Mouse (Mus musculus): ENCODE measurements around the gene Inha.
A peak's percentile ranks its signal among the peaks of the same experiment; 100 is the strongest.

The Inha gene

DNA sequence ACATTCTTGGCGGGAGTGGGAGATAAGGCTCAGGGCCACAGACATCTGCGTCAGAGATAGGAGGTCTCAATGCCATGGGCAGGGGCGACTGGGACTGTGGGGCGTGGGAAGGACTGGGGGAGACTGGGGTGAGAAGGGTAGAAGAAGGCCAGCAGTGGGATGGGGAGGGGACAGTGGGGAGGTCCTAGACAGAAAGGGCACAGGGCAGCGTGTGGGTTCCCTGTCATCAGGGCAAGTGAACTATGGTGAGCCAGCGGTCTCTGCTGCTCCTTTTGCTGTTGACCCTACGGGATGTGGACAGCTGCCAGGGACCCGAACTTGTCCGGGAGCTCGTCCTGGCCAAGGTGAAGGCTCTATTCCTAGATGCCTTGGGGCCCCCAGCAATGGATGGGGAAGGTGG, at the start of gene Inha:
TSS of gene Inha (plus strand) at position 72 of the 400 bp plus-strand sequence.
- no peak for DNase-seq (ENCODE audit: low spot score in 2 of 2)

DNA sequence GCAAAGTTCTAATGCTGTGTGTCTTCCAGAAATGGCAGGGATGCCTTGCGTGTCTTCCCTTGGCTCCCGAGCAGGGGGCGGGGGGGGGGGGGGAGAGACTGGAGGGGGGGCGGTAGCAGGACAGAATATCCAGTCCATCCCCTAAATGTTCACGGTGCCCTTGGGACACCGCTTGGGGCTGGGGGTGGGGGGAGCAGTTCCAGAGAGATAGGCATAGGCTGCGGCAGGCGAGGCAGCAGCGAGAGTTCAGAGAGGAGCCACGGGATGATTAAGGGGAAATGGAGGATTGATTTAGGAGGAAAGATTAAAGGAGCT, 49.2 kb upstream of the Inha start:
- DNase-seq (ENCODE audit: low spot score in 2 of 2) = no peak

DNA sequence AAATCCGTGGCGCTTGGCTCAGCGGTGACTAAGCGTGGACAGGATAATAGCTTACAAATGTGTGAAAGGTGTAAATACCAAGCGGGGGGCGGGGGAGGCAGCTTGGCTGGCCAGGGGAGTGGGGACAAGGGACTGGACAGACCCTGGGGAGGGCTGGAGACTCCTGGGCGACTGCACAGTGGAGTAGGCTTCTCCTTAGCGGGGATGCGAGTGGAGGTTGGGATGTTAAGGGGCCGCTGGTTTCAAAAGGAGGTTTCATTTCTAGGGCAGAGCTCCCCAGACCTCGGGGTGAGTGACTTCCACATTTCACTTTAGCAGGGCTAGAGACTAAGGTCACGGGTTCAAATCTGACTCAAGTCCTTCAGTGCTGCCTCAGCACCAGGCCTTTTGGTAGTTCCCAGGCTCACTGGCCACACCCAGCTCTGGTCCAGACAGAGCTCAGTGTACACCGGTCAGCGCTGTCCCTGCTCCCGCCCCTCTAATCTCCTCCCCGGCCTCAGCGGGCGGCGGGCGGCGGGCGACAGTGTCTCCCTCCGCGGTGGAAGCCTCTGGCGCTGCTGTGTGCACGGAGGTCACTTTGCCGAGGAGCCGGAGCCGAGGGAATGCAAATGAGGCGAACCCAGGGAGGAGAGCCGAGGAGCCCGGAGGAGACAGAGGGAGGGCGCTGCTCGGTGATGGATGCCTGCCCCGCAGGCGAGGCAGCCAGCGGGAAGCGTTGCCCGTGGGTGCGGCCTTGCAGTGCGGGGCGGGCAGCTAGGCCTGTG, 48.7 kb upstream of the Inha start:
- DNase-seq (ENCODE audit: low spot score in 2 of 2) = peak in 1 of 2 experiments; percentile 51

DNA sequence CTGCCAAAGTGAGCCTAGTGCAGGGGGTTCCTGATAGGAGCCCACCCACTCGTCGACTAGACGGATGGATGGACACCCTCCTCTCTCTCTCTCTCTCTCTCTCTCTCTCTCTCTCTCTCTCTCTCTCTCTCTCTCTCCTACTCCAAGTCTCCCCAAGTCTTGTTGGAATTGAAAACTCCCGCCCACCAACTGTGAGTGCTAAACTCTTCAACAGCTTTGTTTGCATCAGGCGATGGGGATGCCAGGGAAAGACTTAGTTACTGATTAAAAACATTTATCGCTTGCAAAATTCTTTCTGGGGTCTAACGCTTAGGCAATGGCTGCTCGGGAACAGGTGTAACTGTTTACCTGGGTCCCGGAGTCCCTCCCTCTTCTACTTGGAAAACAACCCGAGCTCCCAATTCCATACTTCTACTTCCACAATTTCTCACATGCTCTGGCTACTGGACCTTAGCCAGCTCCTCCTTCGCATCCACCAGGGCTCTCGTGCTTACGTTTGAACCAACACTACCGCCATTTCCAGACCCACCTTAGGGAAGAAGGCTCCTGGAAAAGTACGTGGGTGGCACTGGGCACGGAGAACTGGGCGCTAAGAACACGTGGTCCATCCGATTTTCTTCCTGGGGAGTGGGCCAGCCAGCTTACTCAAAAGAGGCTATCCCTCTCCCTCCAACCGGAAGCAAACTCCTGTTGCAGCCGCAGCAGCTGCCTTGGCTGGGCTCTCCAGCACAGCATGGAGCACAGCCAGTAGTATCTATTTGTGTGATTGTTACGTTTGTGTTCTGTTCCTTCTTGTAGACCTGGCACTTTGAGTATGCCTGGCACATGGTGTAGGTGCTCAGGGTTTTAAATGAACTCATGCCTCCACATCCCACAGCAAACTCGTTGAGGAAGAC, 47.8 kb upstream of the Inha start:
- peak in 1 of 2 experiments; percentile 47 for DNase-seq (ENCODE audit: low spot score in 2 of 2)

DNA sequence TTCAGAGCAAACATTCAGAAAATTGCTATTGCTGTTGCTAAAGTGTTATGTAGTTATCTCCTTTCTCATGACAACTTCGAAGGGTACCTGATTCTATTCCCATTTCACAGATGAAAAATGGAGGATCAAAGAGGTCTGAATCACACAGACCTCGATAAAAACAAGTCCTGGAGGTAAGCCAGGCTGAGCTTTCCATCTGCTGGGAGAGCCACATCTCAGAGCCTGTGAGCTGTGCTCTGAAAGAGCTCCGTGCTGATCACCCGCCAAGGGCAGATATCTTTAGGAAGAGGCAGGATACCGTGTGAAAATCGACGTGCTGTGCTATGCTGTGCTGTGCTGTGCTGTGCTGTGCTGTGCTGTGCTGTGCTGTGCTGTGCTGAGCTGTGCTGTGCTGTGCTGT, 46.6 kb upstream of the Inha start:
- no peak for DNase-seq (ENCODE audit: low spot score in 2 of 2)

DNA sequence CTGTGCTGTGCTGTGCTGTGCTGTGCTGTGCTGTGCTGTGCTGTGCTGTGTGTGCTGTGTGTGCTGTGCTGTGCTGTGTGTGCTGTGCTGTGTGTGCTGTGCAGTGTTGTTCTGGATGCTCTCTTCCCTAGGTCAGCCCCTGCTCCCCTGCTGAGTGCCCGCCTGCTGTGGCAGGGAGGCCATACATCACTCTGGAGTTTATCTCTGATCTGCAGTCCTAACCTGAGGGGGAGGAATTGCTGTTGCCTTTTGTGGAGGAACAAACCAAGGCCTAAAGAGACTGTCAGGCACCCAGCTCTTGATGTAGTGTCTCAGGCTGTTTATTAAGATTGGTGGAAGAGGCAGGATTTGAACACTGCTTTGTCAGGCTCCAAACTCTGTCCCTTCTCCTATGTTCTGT, 44.2 kb upstream of the Inha start:
- no peak for DNase-seq (ENCODE audit: low spot score in 2 of 2)

DNA sequence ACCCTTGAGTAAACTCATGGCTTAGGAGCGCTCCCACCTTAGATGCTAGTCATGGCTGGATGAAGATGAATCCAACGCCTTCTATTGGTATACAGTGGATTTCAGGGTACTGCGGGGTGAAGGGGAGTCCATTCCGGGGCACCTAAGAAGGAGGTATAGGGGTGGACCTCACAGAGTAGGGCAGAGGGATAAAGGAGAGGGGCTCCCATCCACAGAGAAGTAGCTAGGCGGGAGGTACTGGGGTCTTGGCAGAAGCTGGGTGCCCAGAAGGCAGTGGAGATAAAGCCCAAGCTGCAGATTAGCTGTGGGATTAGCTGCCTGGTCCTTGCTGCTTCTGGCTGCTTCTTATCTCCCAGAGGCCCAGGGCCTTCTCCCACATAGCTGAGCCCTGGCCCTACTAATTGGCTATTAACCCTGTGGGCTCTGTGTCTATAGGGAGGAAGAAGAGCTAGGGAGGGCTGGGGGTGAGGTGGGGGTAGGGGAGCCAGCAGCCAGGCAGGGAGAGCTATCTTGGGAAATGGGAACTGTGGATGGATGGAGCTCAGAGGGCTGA, 43.1 kb upstream of the Inha start:
- DNase-seq (ENCODE audit: low spot score in 2 of 2) = no peak

DNA sequence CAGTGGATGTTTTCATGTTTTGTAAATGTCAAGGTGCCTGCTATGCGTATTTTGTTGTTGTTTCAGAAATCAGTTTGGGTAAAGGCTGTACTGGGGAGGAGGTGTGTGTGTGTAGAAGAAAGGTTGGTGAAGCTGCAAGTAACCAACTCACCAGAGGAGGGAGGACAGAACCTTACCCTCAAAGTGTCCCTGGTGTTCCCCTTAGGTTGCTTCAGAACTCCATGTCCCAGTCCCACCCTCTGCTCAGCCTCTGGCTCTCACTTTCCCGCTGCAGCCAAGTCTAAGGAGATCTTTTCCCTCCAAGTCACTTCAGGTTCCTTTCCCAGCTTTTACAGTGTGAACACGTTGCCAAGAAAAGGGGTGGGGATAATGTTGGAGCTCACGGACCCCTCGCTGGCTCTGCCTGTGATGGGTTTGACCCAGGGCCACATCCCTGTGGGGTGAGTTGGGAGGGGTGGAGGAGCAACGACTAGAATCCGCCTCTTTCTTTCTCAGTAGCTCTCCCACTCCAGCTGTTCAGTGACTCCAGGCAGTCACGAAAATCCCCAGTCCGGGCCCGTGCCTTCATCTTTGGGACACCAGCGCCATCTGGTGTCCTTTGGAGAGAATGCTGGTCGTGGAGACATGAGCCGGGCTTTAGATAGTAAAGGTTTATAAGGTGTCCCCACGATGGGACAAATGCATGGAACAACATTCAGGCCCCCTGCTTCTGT, 39.5 kb upstream of the Inha start:
- peak in 1 of 2 experiments; percentile 77 for DNase-seq (ENCODE audit: low spot score in 2 of 2)

DNA sequence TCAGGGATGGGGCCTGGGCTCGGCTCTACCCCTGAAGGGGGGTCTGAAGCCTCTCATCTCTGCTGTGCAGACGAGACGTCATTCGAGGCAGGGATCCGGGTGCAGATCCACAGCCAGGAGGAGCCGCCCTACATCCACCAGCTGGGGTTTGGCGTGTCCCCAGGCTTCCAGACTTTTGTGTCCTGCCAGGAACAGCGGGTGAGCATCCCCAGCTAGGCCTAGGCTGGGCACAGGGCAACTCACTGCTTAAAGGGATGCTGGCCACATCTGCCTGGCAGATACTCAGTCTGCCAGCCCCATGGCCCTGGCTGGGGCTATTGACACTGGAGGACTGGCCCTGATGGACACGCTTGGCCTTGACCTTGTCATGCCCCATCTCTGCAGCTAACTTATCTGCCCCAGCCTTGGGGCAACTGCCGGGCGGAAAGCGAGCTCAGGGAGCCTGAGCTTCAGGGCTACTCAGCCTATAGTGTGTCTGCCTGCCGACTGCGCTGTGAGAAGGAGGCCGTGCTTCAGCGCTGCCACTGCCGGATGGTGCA, 37.5 kb upstream of the Inha start:
- DNase-seq (ENCODE audit: low spot score in 2 of 2) = no peak

DNA sequence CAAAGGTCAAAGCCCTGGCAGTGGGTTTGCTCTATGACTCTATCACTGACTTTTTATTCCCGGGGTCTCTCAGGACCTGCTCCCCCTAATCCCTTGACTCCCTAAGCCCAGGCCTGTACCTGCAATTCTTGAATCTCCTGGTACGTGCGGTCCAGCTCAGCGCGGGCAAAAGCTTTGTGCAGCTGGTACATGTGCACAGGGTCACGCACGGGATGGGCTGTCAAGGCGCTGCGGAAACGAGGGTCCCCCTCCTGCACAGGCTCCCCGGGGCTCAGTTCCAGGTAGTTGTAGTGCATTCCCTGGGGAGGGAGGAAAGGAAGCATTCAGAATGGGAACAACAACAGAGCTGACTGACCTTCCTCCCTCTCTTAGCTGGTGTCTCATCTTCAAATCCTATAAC, 30.4 kb upstream of the Inha start:
- DNase-seq (ENCODE audit: low spot score in 2 of 2) = no peak

DNA sequence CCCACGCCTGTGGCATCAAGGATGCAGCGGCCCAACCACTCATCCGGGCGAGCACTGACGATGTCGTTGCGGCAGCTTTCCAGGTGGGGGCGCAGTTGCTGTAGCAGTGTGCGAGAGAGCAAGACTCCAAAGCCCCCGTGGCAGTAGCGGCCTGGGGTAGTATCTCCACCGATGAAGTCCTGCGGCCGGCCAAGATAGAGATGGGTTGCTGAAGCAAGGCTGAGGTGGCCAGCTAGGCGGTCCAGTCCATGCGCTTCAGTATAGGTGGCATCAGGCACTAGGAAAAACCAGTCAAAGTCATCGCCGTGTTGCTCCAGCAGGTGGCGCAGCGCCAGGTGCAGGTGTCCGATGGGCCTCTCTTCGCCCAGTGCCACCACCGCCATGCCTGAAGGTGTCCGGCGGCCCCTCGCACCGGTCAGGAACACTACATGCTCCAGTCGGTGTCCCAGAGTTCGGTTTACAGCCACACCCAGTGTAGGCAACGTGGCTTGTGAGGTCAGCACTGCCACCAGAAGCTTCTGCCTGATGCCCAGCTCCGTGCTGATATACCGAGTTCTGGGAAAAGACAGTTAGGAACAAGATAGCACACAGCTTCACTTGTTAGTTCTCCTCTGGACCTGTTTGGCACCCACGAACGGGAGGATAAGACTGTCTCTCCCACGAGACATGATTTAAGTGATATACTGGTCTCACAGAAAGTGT, 29.5 kb upstream of the Inha start:
- DNase-seq (ENCODE audit: low spot score in 2 of 2) = peak in 1 of 2 experiments; percentile 78

DNA sequence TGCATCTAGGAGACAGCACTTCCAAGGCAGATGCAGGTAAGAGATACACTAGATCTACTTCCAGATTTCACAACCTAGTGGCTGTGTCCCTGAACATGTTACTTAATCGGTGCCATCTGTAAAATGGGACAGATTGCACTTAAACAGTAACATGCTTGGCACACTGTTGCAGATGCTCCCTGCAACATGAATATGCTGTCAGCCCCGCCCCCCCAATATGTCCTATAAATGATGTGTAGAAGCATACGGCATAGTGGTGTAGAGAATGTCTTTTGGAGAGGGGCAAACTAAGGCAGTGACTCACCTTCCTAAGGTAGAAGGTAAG, 28.9 kb upstream of the Inha start:
- DNase-seq (ENCODE audit: low spot score in 2 of 2) = no peak

DNA sequence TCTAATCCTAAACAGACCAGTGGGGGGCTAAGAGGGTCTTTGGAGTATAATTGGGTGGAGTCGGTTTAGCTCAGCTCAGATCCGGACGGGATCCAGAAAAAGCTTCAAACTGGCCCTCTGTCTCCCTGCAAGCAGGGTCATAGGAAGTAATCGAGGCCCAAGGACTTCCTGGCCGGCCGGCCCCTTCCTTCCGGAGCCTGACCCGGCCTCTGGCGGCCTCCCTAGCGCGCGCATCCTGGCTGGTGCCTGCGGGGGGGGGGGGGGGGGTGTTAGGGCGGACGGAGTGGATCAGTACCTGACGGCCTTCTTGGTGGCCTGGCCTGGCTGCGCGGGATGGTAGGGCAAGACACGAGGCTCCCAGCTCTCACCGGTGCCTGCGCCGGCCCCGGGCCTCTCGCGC, 28.4 kb upstream of the Inha start:
- no peak for DNase-seq (ENCODE audit: low spot score in 2 of 2)

DNA sequence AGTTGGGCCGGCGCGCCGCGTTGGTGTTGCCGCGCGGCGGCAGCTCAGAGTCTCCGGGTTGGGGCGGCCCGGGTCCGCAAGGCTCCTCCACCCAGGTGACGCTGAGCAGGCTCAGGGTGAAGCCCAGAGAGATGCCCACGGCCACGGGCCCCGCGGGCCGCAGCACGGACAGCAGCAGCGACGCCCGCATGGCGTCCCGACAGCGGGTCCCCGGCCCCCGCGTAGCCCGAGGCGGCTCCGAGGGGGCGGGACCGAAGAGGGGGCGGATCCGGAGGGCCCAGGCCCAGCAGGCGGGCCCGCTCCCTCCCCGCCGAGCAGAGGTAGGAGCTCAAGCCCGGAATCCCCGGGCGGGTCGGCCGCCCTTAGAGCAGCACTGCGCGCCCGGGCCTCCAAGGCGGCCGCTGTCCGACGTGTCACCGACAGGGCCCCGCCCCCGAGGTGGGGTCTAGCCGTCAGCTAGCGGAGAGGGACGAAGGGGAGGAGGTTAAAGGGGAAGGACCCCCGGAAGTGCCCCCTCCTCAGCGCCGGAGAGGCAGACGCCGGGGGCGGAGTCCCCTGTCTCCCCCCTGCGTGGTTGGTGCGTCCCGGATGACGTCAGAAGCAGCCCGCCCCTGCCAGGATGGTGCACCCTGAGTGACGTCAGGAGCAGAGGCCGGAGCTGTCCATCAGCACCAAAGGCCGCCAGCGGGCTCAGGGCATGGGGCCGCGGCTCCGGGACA, 27.8 kb upstream of the Inha start, which contains the start of the genes Chpf and Tmem198:
TSS of gene Chpf (minus strand) at position 392 of the 719 bp plus-strand sequence.
TSS of gene Tmem198 (plus strand) at position 617 of the 719 bp plus-strand sequence.
- DNase-seq (ENCODE audit: low spot score in 2 of 2) = peak; percentile 97 to 98

DNA sequence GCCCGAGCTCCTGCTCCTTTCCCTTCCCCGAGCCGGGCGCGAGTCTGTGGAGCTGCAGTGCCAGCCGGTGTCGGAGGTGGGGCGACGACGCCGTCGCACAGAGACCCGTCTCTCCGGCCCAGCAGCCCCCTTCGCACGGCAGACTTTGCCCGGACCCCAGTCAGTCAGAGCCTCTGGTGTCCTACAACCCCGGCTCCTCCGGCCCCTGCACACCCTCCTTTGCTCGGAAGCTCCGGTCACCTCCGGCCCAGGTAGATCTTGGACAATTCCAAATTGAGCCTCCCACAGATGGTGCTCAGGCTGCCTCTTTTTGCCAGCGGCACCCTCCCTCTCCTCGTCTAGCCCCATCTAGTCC, 27.3 kb upstream of the Inha start:
- DNase-seq (ENCODE audit: low spot score in 2 of 2) = no peak

DNA sequence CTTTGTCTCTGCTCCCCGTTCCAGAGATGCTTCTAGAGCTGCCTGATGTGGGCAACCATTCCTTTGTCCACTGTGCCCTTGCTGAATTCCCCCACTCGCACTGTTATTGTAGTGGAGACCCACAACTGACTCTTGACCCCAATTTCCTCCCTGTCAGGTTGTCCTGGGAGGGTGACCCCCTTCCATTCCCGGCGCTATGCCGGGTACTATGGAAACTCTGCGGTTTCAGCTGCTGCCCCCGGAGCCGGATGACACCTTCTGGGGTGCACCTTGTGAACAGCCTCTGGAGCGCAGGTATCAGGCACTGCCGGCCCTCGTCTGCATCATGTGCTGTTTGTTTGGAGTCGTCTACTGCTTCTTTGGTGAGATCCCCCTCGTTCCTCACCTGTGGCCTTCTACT, 26.8 kb upstream of the Inha start:
- DNase-seq (ENCODE audit: low spot score in 2 of 2) = no peak

DNA sequence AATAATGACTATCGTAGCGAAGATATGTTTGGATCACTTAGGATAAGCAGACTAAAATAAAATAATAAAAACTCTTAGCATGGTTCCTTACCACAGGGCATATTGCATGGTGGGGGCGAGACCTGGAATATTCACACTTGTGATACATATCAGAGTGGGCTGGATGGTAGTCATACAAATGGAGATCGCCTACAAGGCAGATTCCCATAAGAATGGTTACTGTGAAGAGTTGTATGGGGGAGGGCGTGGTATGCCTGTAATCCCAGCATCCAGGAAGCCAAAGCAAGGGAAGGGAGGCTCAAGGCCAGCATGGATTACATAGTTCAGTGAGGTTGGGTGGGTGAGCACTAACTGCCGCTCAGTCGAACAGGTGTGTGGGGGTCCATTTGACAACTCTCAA, 26.1 kb upstream of the Inha start:
- DNase-seq (ENCODE audit: low spot score in 2 of 2) = no peak

DNA sequence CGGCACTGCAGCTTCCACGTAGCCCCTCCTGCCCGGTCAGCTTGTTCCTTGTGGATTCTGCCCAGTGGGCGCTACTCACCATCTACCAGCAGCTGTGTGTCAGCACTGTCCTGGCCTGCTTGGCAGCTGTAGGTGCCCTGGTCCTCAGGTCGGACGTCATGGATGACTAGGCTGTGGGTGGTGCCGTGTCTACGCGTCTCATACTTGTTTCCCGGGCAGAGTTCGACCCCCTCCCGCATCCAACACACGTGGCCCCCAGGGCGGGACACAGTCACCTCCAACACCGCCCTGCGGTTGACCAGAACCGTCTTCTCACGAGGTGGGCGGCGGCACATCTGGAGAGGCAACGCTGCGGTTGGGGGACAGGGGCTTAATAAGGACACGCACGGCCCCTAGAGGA, 20.3 kb upstream of the Inha start:
- no peak for DNase-seq (ENCODE audit: low spot score in 2 of 2)

DNA sequence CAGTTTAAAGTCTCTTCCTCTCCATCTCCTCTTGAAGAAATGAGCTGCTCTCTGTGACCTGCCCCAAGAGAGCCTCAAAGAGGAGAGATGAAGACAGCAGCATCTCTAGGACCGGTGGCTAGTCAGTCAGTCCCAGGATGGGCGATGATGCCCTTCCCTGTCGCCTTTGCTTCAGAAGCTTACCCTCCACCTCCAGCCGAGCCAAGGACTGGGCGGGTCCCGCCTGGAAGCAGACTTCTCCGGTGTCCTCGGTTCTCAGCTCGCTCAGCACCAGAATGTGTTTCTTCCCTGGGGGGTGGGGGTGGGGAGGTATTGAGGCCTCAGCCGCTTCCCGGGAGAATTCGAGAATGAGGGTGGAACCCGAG, 19.9 kb upstream of the Inha start:
- no peak for DNase-seq (ENCODE audit: low spot score in 2 of 2)

DNA sequence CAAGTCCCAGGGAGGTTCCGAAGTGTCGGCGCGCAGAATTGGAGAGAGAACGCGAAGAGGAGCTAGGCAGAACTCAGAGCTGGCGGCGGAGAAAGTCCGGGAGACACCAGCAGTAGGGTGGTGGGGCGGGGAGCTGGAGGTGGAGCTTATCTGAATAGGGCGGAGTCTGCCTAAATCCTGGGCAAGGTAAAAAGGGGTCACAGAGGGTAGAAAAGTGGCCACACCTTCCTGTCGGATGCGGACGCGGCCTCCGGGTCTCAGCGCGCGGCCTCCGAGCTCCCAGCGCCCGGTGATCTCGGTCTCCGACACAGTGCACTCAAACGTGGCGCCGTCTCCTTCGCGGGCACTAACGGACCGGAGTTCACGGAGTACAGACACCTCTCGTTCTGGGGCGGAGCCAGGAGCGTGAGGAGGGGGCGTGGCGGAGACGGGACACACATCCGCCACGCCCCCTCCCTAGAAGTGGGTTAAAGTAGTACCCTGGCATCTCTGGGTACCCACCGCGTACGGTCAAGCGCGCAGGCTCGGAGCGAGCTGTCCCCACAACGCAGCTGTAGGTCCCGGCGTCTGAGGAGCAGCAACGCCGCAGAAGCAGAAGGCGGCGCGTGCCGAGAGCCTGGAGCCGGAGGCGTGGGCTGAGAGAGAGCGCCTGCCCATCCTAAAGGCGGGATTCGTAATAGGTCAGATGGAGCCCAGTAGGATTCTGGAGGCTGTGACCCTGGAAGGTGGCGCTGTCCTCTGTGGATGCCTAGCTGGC, 19.3 kb upstream of the Inha start:
- peak; percentile 51 to 64 for DNase-seq (ENCODE audit: low spot score in 2 of 2)
